Mouse (Mus musculus) CH12.LX (cell line): ENCODE measurements around the gene Gm37240.

Source experiments
- POLR2A ChIP-seq: IDR thresholded peaks from 2 replicates; pipeline ENCODE4 v1.6.1; 2011; ENCODE audit warnings: low read depth, mild to moderate bottlenecking, improper control_type of control experiment, low read length
- USF1 ChIP-seq: IDR thresholded peaks from 2 replicates; pipeline ENCODE4 v1.6.1; 2014; ENCODE audit warnings: low read depth, mild to moderate bottlenecking, inconsistent platforms, low read length, improper control_type of control experiment

DNA sequence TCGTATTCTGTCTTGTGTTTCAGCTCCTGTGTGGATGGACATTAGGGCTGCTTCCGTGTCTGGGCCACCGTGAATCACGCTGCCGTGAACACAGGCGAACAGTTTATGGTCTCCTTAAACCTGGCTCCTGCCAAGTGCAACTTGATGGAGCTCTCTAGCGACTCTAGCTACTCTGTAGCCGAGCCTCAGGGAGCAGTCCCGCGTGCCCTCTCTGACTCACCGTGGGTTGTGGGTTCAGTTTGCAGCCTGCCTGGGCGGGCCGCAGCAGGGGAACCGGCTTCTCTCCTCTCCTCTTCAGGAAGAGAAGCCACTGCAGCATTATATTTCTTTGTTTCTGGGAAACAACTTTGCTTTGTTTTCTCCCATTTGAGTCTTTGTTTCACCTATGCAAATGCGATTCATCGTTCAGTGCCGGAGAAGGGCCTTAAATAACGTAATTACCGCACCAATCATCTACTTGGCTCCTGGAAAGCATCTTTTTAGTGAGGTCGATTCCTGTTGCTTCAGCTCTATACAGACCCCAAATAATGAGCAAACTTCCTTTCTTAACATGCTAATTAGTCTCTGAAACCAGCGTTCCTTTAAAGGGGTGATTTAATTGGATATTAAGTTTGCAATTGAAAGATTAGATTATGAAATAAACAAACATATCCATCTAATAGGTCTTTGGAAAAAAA is 806.3 kb downstream of the Gm37240 start:
- TF ChIP-seq USF1 (no peak), POLR2A (no peak)
